In the genomic region with DNA sequence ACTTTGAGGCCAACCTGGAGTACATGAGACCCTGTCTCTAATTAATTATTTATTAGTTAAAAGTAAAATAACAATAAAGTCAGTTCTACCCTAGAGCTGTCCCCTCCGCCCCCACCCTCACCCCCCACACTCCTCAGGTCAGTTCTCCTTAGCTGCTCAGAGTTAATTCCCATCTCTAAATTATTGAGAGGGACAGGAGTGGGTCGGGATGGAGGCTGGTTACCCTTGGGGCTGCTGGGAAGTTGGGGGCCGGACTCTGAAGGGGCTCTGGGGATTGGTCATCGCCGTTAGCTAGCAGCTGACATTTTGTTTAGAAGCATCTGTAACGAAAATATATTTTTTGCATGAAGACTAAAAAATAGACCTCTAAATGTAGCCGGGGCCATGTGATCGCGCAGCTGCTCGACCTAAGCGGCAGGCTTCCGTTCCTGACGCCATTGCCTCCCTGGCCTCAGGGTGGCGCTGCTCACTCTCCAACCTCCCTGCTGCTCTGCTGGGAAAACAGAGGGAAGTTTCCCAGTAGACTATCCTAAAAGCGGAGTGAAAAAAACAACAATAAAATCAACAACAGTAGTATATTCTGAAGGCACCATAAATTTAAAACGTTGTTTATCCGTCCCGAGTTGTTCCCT, we compare ENCODE assay signal across 8 mouse cellular contexts. TPM values are rescaled to one million over a fixed set of nuclear protein-coding genes. Genes with fewer than 3 reads are reported as not detected.
DNase-seq lines count a peak whose midpoint lies in the region; ATAC-seq lines count a peak whose summit lies in the region.

No protein-coding gene starts in this region.

- no peak overlapping the region for H3K27ac ChIP-seq in hindbrain, embryonic 13.5 days

- H3K4me1 ChIP-seq in hindbrain, embryonic 13.5 days (replicated peaks) = peaks cover 11% of the 10 kb centered on the region

- no peaks in the 10 kb centered on the region for H3K9me3 ChIP-seq in hindbrain, embryonic 13.5 days

- H3K36me3 ChIP-seq in hindbrain, embryonic 13.5 days = no peaks in the 10 kb centered on the region

- 16% methylated on average over 18 of the region's 18 CpGs for WGBS in hindbrain, embryonic 13.5 days

- no peak overlapping the region for H3K4me3 ChIP-seq in hindbrain, embryonic 13.5 days

- DNase-seq in R1 (ENCODE audit: low read depth, low spot score) = peak; percentile 56
- peak; percentile 82 to 86 for DNase-seq in cerebellum, postnatal 14 days
- peak; percentile 72 to 74 for DNase-seq in frontal cortex, postnatal 36 days (ENCODE audit: low spot score in 2 of 2)
- DNase-seq in layer of hippocampus, postnatal 25 days (ENCODE audit: extremely low spot score in 1 of 2, low spot score in 1 of 2) = peak; percentile 58 to 84
- DNase-seq in lung, postnatal 25 days (ENCODE audit: low spot score) = peak; percentile 74
- DNase-seq in retina, postnatal 7 days (ENCODE audit: low read depth, low spot score) = peak; percentile 31
- DNase-seq in yolk sac, embryonic 10.5 days (ENCODE audit: low spot score) = peak; percentile 42

- peak overlapping the region; percentile 42 for H3K4me2 ChIP-seq in hindbrain, embryonic 13.5 days

- peak; percentile 57; the same call in 1 of the 2 replicates for ATAC-seq in hindbrain, embryonic 13.5 days (ENCODE audit: low FRiP score)

- no peak overlapping the region for H3K9ac ChIP-seq in hindbrain, embryonic 13.5 days

- H3K27me3 ChIP-seq in hindbrain, embryonic 13.5 days = no peaks in the 10 kb centered on the region

RNA-seq across cellular contexts. Expression of gene Abhd2, which starts 26.8 kb away (rescaled TPM):
- 17.3 and 19.5 TPM in 2 replicates for polyA plus RNA-seq in hindbrain, embryonic 13.5 days (2015; fragmentation: Nextera tagmentation; extraction: Ambion mirVana)
- total RNA-seq in layer of hippocampus, postnatal 25 days (2021) = 10 to 100 TPM; 67.1 to 83.8 TPM

Comparison
In these comparisons a context has a peak if more than half of its experiments do, and no peak if none do; other contexts are left out.
1. DNase-seq: peak in every context shown above with its lines; median percentile 84 in cerebellum, postnatal 14 days; 74 in lung, postnatal 25 days; 73 in frontal cortex, postnatal 36 days; 71 in layer of hippocampus, postnatal 25 days; 56 in R1; 42 in yolk sac, embryonic 10.5 days; 31 in retina, postnatal 7 days.